Mouse (Mus musculus) spleen, embryonic (tissue): Measurements from ENCODE around the gene Psat1.

Source experiments
- CTCF ChIA-PET: fragments of 350-600 bp; sonication (Branson Sonifier 250); formaldehyde crosslinking; loops from one replicate; lab custom pipeline; 2022; lab: Charles Lee

The Psat1 gene

GRCm38 (mm10) chr19:15924866-15925718 lies 22.0 kb downstream of the Psat1 start:
- CTCF ChIA-PET = no interaction called here

GRCm38 (mm10) chr19:15924181-15924865 lies 22.8 kb downstream of the Psat1 start:
- CTCF ChIA-PET = no interaction called here

DNA sequence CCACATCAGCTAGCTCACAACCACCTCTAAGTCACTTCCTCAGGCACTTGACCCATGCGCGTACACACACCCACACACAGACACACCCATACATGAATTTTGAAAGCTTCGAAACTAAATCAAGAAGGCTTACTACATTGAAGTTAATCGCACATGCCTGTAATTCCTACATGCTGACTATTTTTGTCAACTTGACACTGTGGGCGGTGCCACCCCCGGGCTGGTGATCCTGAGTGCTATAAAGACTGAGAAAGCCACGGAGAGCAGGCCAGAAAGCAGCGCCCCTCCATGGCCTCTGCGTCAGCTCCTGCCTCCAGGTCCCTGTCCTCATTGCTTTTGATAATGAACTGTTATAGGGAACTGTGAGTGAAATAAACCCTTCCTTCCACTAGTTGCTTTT lies 23.7 kb downstream of the Psat1 start:
- CTCF ChIA-PET = no interaction called here

DNA sequence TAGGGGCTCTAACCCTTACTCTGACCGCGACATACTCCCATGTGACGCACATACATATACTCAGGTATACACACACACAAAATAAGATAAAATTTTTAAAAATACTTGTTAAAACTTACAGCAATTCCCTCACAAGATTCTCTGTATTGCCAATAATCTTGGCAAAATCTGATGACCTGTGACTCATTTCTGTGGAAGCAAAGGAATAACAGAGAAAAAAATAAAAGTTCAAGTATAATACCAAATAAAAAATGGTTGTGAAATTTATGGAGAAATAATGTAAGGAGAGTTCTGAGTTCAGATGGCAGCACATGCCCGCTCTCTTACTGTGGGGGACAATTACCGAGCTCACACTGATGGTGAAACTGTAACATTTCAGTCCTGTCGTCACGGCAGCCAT lies 27.8 kb downstream of the Psat1 start:
- CTCF ChIA-PET = no interaction called here

DNA sequence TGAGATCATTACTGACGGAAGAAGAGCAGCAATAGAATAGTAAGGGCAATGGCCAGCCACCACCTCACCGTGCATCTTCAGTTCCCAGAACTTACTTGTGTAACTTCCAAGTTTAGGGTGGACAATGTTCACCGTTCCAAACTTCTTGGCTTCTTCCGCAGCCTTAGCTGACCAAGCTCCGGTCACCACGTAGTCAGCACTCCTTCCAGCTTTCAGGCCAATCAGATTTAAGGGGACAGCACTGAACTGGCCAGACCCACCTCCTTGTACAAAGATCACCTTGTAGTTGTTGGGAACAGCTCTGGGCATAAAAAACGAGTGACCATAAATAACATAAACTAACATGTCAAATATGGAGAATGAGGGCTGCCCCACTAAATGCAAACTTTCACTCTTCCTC lies 29.0 kb downstream of the Psat1 start:
- CTCF ChIA-PET = no interaction called here

- CTCF ChIA-PET = no interaction called here
Measured at GRCm38 (mm10) chr19:15913249-15913997, 33.7 kb downstream of the Psat1 start.

- CTCF ChIA-PET = no interaction called here
Measured at GRCm38 (mm10) chr19:15911441-15911840, 35.7 kb downstream of the Psat1 start.

- CTCF ChIA-PET = no interaction called here
Measured at GRCm38 (mm10) chr19:15910987-15911386, 36.1 kb downstream of the Psat1 start.

GRCm38 (mm10) chr19:15910488-15910887 lies 36.6 kb downstream of the Psat1 start:
- CTCF ChIA-PET = interaction anchor here (0.7 kb wide), 1 partner anchor 856 kb away, joined by 3 read pairs; no protein-coding TSS in a partner anchor

GRCm38 (mm10) chr19:15908016-15908415 lies 39.1 kb downstream of the Psat1 start:
- CTCF ChIA-PET = no interaction called here

DNA sequence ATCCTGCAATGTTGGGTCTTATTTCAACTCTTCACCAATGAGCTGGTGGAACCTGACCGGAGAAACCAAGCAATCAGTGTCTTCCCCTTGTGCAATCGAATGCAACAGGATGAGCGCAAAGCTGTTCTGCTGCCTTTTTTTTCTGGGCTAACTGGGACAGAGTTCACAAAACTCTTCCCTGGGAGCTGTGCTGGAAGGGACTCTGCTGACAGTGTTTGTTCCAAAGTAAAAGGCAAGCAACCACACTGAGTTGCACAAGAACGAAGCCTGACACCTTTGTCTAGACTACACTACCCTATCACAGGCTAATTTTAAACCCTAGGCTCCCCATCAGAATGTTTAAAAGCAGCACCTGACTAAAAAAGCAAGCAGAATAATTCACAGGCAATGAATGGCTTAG lies 42.4 kb downstream of the Psat1 start:
- CTCF ChIA-PET = interaction anchor here (0.6 kb wide), 1 partner anchor 93 kb away, joined by 5 read pairs; no protein-coding TSS in a partner anchor

- CTCF ChIA-PET = interaction anchor here (0.6 kb wide), 1 partner anchor 94 kb away, joined by 5 read pairs; no protein-coding TSS in a partner anchor
Measured at GRCm38 (mm10) chr19:15903508-15904480, 43.3 kb downstream of the Psat1 start.

GRCm38 (mm10) chr19:15895681-15896080 lies 51.5 kb downstream of the Psat1 start:
- CTCF ChIA-PET = no interaction called here

DNA sequence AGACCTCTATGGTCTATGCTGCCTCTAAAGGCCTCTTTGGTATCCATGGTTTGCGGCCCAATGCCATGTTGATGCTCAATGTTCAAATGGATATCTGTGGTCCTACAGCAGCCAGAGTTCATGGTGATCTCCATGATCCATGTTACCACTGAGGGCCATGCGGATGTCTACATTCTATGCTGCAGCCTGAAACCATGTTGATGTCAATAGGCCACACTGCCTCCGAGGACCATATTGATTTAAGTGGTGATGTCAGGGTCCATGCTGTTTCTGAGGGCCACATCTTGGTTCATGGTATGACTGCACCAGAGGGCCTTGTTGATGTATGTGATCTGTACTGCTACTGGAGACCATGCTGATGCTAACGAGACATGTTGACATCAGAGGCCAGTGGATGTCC lies 55.0 kb downstream of the Psat1 start:
- CTCF ChIA-PET = no interaction called here

- CTCF ChIA-PET = no interaction called here
Measured at GRCm38 (mm10) chr19:15888466-15888865, 58.7 kb downstream of the Psat1 start.

DNA sequence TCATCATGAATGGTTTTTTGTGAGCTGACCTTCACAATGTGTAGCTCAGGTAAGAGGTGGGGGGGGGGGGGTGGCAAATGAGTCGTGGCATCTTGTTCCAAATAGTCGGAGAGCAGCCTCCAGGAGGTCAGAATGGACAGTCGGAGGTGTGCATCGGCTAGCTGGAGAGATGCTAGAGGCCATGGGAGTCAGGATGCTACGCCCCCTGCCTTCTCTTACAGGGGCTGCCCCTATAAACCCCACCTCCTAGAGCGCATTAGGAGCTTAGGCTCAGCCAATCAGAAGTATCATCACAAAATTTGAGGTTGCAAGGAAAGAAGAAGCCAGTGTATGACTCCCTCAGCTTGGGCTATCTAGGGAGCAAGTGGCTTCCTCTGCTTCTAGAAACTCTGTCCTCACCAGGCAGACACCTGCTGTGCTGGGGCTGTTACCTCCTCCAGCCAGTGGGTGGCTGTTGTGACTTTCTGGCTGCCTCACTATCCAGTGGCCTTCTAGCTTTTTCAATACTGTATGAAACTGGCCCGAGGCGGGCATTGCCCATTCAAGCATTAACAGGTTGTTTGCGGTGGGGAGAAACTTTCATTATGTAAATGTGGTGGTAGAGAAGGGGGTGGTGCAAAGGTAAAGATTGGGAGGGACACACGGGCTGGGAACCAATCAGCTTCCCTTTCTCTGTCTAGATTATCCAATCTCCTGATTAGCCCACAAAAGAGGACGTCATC lies 64.3 kb downstream of the Psat1 start:
- CTCF ChIA-PET = interaction anchor here (0.7 kb wide), 1 partner anchor 32 kb away, joined by 6 read pairs; no protein-coding TSS in a partner anchor

DNA sequence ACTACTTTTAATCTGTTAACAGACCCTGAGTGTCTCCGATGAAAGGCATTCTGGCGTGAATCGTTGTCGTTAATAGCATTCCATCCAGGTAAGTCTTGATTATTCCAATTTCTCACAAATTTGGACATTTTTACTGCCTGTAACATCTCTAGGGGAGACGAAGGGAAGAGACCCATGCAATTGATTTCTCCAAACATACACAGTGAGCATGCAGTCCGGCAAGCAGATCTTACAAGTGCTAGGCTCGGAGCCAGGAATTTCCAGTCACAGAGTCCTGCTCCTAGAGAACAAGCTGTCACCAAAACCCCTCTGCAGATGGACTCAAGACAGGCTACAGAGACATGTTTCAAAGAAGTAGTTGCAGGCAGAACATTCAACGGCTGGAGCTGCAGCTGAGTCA lies 66.4 kb downstream of the Psat1 start:
- CTCF ChIA-PET = no interaction called here

- CTCF ChIA-PET = interaction anchor here (0.7 kb wide), 1 partner anchor 842 kb away, joined by 3 read pairs; no protein-coding TSS in a partner anchor
Measured at GRCm38 (mm10) chr19:15879271-15879670, 67.9 kb downstream of the Psat1 start.

- CTCF ChIA-PET = interaction anchor here (0.6 kb wide), 1 partner anchor 749 kb away, joined by 6 read pairs; no protein-coding TSS in a partner anchor
Measured at GRCm38 (mm10) chr19:15868865-15869698, 78.1 kb downstream of the Psat1 start.
